Mouse (Mus musculus) heart, postnatal 0 days (tissue): ENCODE data around the gene Ttc38. TPM values are rescaled to one million over a fixed set of nuclear protein-coding genes. Genes with fewer than 3 reads are reported as not detected.

ENCODE experiments used
- ATAC-seq: fragments of 200-750 bp; cut with Nextera tagmentation; 2 replicates; pipeline ENCODE4 v1.8.0; 2017; ENCODE audit warnings: low read depth, moderate number of reproducible peaks, moderate library complexity; ENCODE audit not compliant: insufficient read depth
- DNase-seq: peaks from one replicate; pipeline ENCODE4 v3.0.0-alpha.2; 2016; ENCODE audit warnings: low spot score
- H3K27ac ChIP-seq: fragments of 300-500 bp; sonication (generic); 2 replicates; pipeline ENCODE4 v1.5.1; 2014; ENCODE audit warnings: low read depth, mild to moderate bottlenecking
- H3K27me3 ChIP-seq: fragments of 300-500 bp; sonication (generic); 2 replicates; pipeline ENCODE4 v1.6.1; 2014; ENCODE audit warnings: low read length, mixed read lengths; ENCODE audit not compliant: control insufficient read depth, insufficient read depth
- H3K36me3 ChIP-seq: fragments of 300-500 bp; sonication (generic); replicated peaks from 2 replicates; pipeline ENCODE4 v1.6.1; 2014; ENCODE audit warnings: low read length, mixed read lengths; ENCODE audit not compliant: control insufficient read depth, insufficient read depth
- H3K4me1 ChIP-seq: fragments of 300-500 bp; sonication (generic); 2 replicates; pipeline ENCODE4 v1.6.1; 2014; ENCODE audit warnings: antibody characterized with exemption; ENCODE audit not compliant: control insufficient read depth, insufficient read depth
- H3K4me2 ChIP-seq: fragments of 300-500 bp; sonication (generic); 2 replicates; pipeline ENCODE4 v1.6.1; 2014; ENCODE audit warnings: low read depth, mild to moderate bottlenecking, low read length, moderate library complexity
- H3K4me3 ChIP-seq: fragments of 300-500 bp; sonication (generic); 2 replicates; pipeline ENCODE4 v1.5.1; 2014; ENCODE audit warnings: low read depth, low read length
- H3K9ac ChIP-seq: fragments of 300-500 bp; sonication (generic); replicated peaks from 2 replicates; pipeline ENCODE4 v1.6.1; 2014; ENCODE audit warnings: low read depth, low read length, mixed read lengths
- H3K9me3 ChIP-seq: fragments of 300-500 bp; sonication (generic); replicated peaks from 2 replicates; pipeline ENCODE4 v1.6.1; 2016; ENCODE audit warnings: low read length; ENCODE audit not compliant: control insufficient read depth
- CTCF ChIP-seq: IDR thresholded peaks from 2 replicates; pipeline ENCODE4 v1.5.1; 2016; ENCODE audit warnings: antibody characterized with exemption, control low read depth, low read depth
- EP300 ChIP-seq: IDR thresholded peaks from 2 replicates; pipeline ENCODE4 v1.6.1; 2016; ENCODE audit warnings: antibody characterized with exemption, low read depth
- WGBS: fragments of 180-500 bp; shearing (Covaris S2); extraction: QIAGEN DNeasy Blood & Tissue Kit; methylation state at CpG from one replicate; pipeline ENCODE4 v1.1.7; 2014; 5-methylcytosine and 5-hydroxymethylcytosine counted together
- polyA plus RNA-seq: library from polyadenylated mRNA; unstranded; fragments of >200 nt; fragmentation: Nextera tagmentation; extraction: Ambion mirVana; gene quantifications from 2 replicates; pipeline ENCODE4 v1.2.1, GENCODE M21; 2015
- total RNA-seq: library from RNA; depleted of rRNA; stranded (reverse); fragments of >200 nt; gene quantifications from 2 replicates; pipeline ENCODE4 v1.2.3, GENCODE M21; 2014; ENCODE audit warnings: low replicate concordance; rRNA removed

The Ttc38 gene
- total and polyA plus RNA-seq, 2 experiments from 2014 or later = 6.9 to 14.7 TPM

DNA sequence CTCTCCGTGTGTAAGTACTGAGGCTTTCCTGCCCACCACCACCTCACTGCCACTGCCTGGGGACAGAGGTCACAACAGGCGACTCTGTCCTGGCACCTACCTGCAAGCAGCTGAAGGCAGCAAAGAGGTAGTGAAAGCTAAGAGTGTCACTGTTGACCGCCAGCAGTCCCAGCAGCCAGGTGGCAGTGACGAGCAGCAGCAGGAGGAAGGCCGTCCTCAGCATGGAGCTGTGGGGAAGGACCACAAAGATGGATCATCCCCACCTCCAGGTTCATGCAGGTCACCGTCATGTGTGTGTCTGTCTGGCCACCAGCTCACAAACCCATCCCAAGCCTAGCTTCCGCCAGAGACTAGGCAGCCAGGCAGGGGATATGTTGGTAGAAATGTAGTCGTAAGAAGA, 71.7 kb downstream of the Ttc38 start:
- no peak overlapping the region for H3K4me2 ChIP-seq
- ATAC-seq (no peak), DNase-seq (no peak)
- peaks cover 7% of the 10 kb centered on the region; the same call in 1 of the 2 replicates for H3K36me3 ChIP-seq
- no peak overlapping the region for H3K9ac ChIP-seq
- H3K4me1 ChIP-seq = no peaks in the 10 kb centered on the region
- no peak overlapping the region for H3K27ac ChIP-seq
- TF ChIP-seq EP300 (no peak), CTCF (peak; percentile 77)
- WGBS = 60% methylated on average over 8 of the region's 8 CpGs
- no peaks in the 10 kb centered on the region for H3K9me3 ChIP-seq
- H3K4me3 ChIP-seq = no peak overlapping the region
- no peaks in the 10 kb centered on the region for H3K27me3 ChIP-seq

Other genes with a start within 250 kb of the Ttc38 start
- 0.81 and 2.6 TPM in 2 replicates for gene Wnt7b, start 249.8 kb upstream of the Ttc38 start, total RNA-seq
- 0.10 and 0.37 TPM in 2 replicates for gene Wnt7b, start 249.8 kb upstream of the Ttc38 start, polyA plus RNA-seq
- gene Ppara, start 97.3 kb upstream of the Ttc38 start, total RNA-seq = 11.6 and 18.5 TPM in 2 replicates
- gene Ppara, start 97.3 kb upstream of the Ttc38 start, polyA plus RNA-seq = 31.4 and 33.4 TPM in 2 replicates
- 31.0 and 96.8 TPM in 2 replicates for gene Cdpf1, start 20.6 kb upstream of the Ttc38 start, total RNA-seq
- gene Cdpf1, start 20.6 kb upstream of the Ttc38 start, polyA plus RNA-seq = 45.9 and 49.9 TPM in 2 replicates
- 2.4 and 2.7 TPM in 2 replicates for gene Pkdrej, start 10.6 kb upstream of the Ttc38 start, total RNA-seq
- gene Pkdrej, start 10.6 kb upstream of the Ttc38 start, polyA plus RNA-seq = 0.54 and 0.66 TPM in 2 replicates
- 17.9 and 23.3 TPM in 2 replicates for gene Gtse1, start 27.4 kb downstream of the Ttc38 start, total RNA-seq
- 6.3 and 6.7 TPM in 2 replicates for gene Gtse1, start 27.4 kb downstream of the Ttc38 start, polyA plus RNA-seq
- 20.3 and 35.0 TPM in 2 replicates for gene Trmu, start 47.0 kb downstream of the Ttc38 start, total RNA-seq
- gene Trmu, start 47.0 kb downstream of the Ttc38 start, polyA plus RNA-seq = 34.3 and 35.4 TPM in 2 replicates
- gene Celsr1, start 201.5 kb downstream of the Ttc38 start, total RNA-seq = 17.4 and 18.0 TPM in 2 replicates
- 0.80 and 0.97 TPM in 2 replicates for gene Celsr1, start 201.5 kb downstream of the Ttc38 start, polyA plus RNA-seq
- gene Gramd4, start 225.4 kb downstream of the Ttc38 start, total RNA-seq = 31.8 and 35.0 TPM in 2 replicates
- gene Gramd4, start 225.4 kb downstream of the Ttc38 start, polyA plus RNA-seq = 15.4 and 16.2 TPM in 2 replicates